Mouse (Mus musculus) cortical plate, adult 2 months (tissue): ENCODE results near the gene Matn4.

Source experiments
- CTCF ChIP-seq: fragments of 200-500 bp; IDR thresholded peaks from 2 replicates; pipeline ENCODE4 v1.5.1; 2011; ENCODE audit warnings: mild to moderate bottlenecking, control low read depth, low read length; ENCODE audit not compliant: insufficient read depth; ENCODE audit errors: extremely low read depth
- POLR2A ChIP-seq: fragments of 200-500 bp; IDR thresholded peaks from 2 replicates; pipeline ENCODE4 v1.6.1; 2011; ENCODE audit warnings: mild to moderate bottlenecking, low read length, control low read depth; ENCODE audit not compliant: insufficient read depth; ENCODE audit errors: extremely low read depth

DNA sequence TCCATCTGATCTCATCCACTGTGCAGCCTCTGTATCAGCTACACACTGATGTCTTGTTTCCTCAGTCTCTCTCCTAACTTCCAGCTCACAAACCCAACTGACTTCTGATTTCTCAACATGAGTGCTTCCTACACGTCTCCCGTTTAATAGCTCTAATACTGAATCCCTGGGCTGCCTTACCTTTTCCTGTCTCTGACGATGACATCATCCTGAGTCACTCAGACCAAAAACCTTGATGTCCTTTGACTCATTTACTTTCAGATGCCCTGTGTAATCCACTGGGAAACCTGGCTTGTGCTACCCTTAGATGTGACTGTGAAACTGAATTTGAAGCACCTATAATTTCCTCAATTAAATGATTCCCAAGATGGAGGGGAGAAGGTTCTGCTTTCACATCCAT, 22.0 kb downstream of the Matn4 start:
- TF ChIP-seq POLR2A (no peak), CTCF (no peak)
